Mouse (Mus musculus) midbrain, embryonic 11.5 days (tissue): ENCODE measurements around the gene Itga9. TPM values are rescaled to one million over a fixed set of nuclear protein-coding genes. Genes with fewer than 3 reads are reported as not detected.

Experiments
- ATAC-seq: fragments of 200-750 bp; cut with Nextera tagmentation; 2 replicates; pipeline ENCODE4 v1.8.0; 2017; ENCODE audit warnings: moderate TSS enrichment, moderate library complexity; ENCODE audit not compliant: low FRiP score
- DNase-seq: peaks from one replicate; pipeline ENCODE4 v3.0.0; 2015; ENCODE audit warnings: low spot score; ENCODE audit errors: missing footprints
- H3K27ac ChIP-seq: fragments of 300-500 bp; sonication (generic); 2 replicates; pipeline ENCODE4 v1.5.1; 2014; ENCODE audit warnings: low read depth, low read length
- H3K27me3 ChIP-seq: fragments of 300-500 bp; sonication (generic); 2 replicates; pipeline ENCODE4 v1.6.1; 2014; ENCODE audit warnings: mild to moderate bottlenecking, low read length, moderate library complexity, mixed read lengths; ENCODE audit not compliant: control insufficient read depth, insufficient read depth
- H3K36me3 ChIP-seq: fragments of 300-500 bp; sonication (generic); 2 replicates; pipeline ENCODE4 v1.6.1; 2014; ENCODE audit warnings: mild to moderate bottlenecking, low read length, moderate library complexity, mixed read lengths; ENCODE audit not compliant: control insufficient read depth, insufficient read depth
- H3K4me1 ChIP-seq: fragments of 300-500 bp; sonication (generic); 2 replicates; pipeline ENCODE4 v1.6.1; 2014; ENCODE audit warnings: low read length; ENCODE audit not compliant: control insufficient read depth, insufficient read depth
- H3K4me2 ChIP-seq: fragments of 300-500 bp; sonication (generic); 2 replicates; pipeline ENCODE4 v1.6.1; 2014; ENCODE audit warnings: mild to moderate bottlenecking, moderate library complexity
- H3K4me3 ChIP-seq: fragments of 300-500 bp; sonication (generic); 2 replicates; pipeline ENCODE4 v1.5.1; 2014; ENCODE audit warnings: low read depth, low read length
- H3K9ac ChIP-seq: fragments of 300-500 bp; sonication (generic); 2 replicates; pipeline ENCODE4 v1.6.1; 2014; ENCODE audit warnings: low read length
- H3K9me3 ChIP-seq: fragments of 300-500 bp; sonication (generic); 2 replicates; pipeline ENCODE4 v1.6.1; 2016; ENCODE audit warnings: low read length; ENCODE audit not compliant: control insufficient read depth
- WGBS: fragments of 180-500 bp; shearing (Covaris S2); extraction: QIAGEN DNeasy Blood & Tissue Kit; methylation state at CpG from one replicate; pipeline ENCODE4 v1.1.7; 2014; 5-methylcytosine and 5-hydroxymethylcytosine counted together
- polyA plus RNA-seq: library from polyadenylated mRNA; unstranded; fragments of >200 nt; fragmentation: Nextera tagmentation; extraction: Ambion mirVana; gene quantifications from 2 replicates; pipeline ENCODE4 v1.2.1, GENCODE M21; 2014

Gene Itga9
- polyA plus RNA-seq, 1 experiment from 2014 or later = 4.0 TPM

DNA sequence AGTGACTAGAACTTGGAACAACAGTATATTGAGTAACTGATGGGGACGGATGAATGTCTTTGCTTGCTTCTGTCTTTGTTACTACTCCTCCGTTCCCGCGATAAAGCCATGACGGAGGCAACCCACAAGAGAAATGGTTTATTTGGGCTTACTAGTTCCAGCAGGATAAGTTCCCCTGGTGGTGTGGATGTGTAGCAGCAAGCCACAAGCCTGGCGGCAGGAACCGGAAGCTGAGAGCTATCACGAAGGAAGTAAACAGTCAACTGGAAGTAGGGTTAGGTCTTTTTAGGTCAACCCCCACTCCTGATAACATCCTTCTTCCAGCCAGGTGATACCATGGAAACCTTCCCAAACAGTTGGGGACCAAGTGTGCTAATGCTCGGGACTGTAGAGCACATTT lies 327.3 kb downstream of the Itga9 start:
- Histone ChIP-seq H3K4me2 (no peak overlapping the region), H3K4me1 (no peaks in the 10 kb centered on the region), H3K9me3 (no peaks in the 10 kb centered on the region), H3K9ac (no peak overlapping the region), H3K4me3 (no peak overlapping the region), H3K36me3 (no peaks in the 10 kb centered on the region), H3K27me3 (no peaks in the 10 kb centered on the region), H3K27ac (no peak overlapping the region)
- 94% methylated on average over 9 of the region's 9 CpGs for WGBS
- ATAC-seq (no peak), DNase-seq (no peak)

- no peak for DNase-seq
- Histone ChIP-seq H3K27ac (no peak overlapping the region), H3K4me2 (no peak overlapping the region), H3K9ac (no peak overlapping the region), H3K36me3 (no peaks in the 10 kb centered on the region), H3K4me1 (peaks cover 1% of the 10 kb centered on the region; the same call in 1 of the 2 replicates), H3K27me3 (no peaks in the 10 kb centered on the region), H3K9me3 (no peaks in the 10 kb centered on the region), H3K4me3 (no peak overlapping the region)
- ATAC-seq = no peak
- WGBS = 86% methylated on average over 12 of the region's 12 CpGs
Observed at GRCm38 (mm10) chr9:118934319-118934718, 327.8 kb downstream of the Itga9 start.

DNA sequence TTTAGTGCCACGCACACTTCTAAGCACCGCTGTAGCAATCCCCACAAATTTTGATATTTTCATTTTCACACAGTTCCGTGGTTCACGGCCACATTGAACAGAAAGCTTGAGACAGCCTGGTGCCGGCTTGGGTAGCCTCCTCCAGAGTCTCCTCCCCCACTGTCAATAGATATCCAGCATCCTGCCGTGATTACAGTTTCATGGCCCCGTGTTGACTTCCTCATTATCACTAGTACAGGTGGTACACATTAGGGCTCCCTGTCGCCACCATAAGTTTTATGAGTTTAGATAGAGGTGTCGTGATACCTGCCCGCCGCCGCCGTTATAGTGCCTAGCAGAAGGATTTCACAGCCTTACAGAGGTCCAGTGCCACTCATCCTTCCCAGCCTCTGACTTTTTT lies 328.6 kb downstream of the Itga9 start:
- H3K4me2 ChIP-seq = no peak overlapping the region
- no peaks in the 10 kb centered on the region for H3K9me3 ChIP-seq
- WGBS = 91% methylated on average over 13 of the region's 13 CpGs
- H3K27ac ChIP-seq = no peak overlapping the region
- no peak overlapping the region for H3K4me3 ChIP-seq
- ATAC-seq (no peak), DNase-seq (no peak)
- H3K36me3 ChIP-seq = no peaks in the 10 kb centered on the region
- no peak overlapping the region for H3K9ac ChIP-seq
- H3K4me1 ChIP-seq = peaks cover 5% of the 10 kb centered on the region; the same call in 1 of the 2 replicates
- H3K27me3 ChIP-seq = no peaks in the 10 kb centered on the region

DNA sequence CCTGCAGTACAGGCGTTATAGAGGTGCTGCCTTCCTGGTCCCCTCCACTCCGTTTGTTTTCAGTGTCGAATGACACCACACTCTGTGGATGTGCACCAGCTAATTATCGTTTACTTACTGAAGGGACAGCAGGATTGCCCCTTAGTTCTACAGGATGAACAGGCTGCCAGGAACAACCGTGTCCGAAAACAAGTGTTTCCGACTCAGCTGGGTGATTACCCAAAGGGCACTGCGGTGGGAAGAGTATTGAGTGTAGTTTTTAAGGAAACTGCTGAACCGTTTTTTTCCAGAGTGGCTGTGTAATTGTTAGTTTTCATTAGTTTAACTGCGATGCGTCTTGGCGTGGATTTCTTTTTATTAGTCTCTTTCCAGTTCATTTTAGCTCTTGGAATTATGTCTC lies 329.6 kb downstream of the Itga9 start:
- ATAC-seq = no peak
- H3K27ac ChIP-seq = no peak overlapping the region

GRCm38 (mm10) chr9:118937515-118937914 lies 331.0 kb downstream of the Itga9 start:
- Histone ChIP-seq H3K36me3 (no peaks in the 10 kb centered on the region), H3K9ac (no peak overlapping the region), H3K27me3 (no peaks in the 10 kb centered on the region), H3K4me2 (no peak overlapping the region), H3K9me3 (no peaks in the 10 kb centered on the region), H3K27ac (no peak overlapping the region), H3K4me1 (peaks cover 5% of the 10 kb centered on the region; the same call in 1 of the 2 replicates), H3K4me3 (no peak overlapping the region)
- ATAC-seq = no peak
- no peak for DNase-seq
- 59% methylated on average over 3 of the region's 3 CpGs for WGBS

More for the DNA sequence above, 329.6 kb downstream of the Itga9 start:
- Histone ChIP-seq H3K4me1 (peaks cover 5% of the 10 kb centered on the region; the same call in 1 of the 2 replicates), H3K4me2 (no peak overlapping the region), H3K9me3 (no peaks in the 10 kb centered on the region), H3K36me3 (no peaks in the 10 kb centered on the region), H3K9ac (no peak overlapping the region), H3K27me3 (no peaks in the 10 kb centered on the region), H3K4me3 (no peak overlapping the region)
- 67% methylated on average over 12 of the region's 12 CpGs for WGBS
- DNase-seq = no peak

DNA sequence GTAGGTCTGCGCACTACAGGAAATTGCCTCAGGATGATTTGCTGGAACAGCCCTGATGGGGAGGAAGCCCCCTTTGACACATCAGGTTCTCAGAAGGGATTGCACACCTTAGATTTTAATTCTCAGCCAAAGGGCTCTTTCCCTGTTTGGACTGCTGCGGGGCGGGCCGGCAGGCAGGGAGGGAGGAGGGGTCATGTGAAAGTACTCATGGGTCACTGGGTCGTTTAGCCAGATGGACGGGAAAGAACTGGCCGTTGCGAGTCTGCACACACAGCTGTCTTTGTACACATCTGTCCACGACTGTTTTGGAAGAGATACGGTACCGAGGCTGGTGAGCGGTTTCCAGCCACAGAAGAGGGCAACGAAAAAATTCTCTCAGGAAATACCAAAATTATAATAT lies 332.9 kb downstream of the Itga9 start:
- ATAC-seq = no peak

DNA sequence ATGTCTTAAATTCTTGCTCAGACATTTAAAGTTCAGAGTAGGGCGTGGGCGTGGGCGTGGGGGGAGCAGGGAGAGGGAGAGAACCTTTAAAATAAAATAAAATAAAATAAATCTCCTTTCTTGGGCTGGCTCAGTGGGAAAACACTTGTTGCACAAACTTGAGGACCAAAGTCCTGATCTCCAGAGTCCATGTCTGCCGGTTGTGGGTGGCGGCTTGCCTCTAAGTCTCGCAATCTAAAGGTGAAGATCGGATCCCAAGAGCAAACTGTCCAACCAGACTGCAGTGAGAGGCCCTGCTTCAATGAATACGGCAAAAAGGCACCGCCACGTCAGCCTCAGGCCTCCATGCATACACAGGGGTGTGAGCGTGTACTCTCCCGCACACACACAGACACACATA lies 333.3 kb downstream of the Itga9 start:
- H3K36me3 ChIP-seq = no peaks in the 10 kb centered on the region
- no peak overlapping the region for H3K27ac ChIP-seq
- H3K9me3 ChIP-seq = no peaks in the 10 kb centered on the region
- peaks cover 5% of the 10 kb centered on the region; the same call in 1 of the 2 replicates for H3K4me1 ChIP-seq
- 75% methylated on average over 12 of the region's 12 CpGs for WGBS
- no peak overlapping the region for H3K4me3 ChIP-seq
- H3K9ac ChIP-seq = no peak overlapping the region
- no peak overlapping the region for H3K4me2 ChIP-seq
- no peak for DNase-seq
- H3K27me3 ChIP-seq = no peaks in the 10 kb centered on the region
- ATAC-seq = no peak

More for the DNA sequence above, 332.9 kb downstream of the Itga9 start:
- Histone ChIP-seq H3K27me3 (no peaks in the 10 kb centered on the region), H3K9me3 (no peaks in the 10 kb centered on the region), H3K36me3 (no peaks in the 10 kb centered on the region), H3K27ac (no peak overlapping the region), H3K4me1 (peaks cover 5% of the 10 kb centered on the region; the same call in 1 of the 2 replicates), H3K4me2 (no peak overlapping the region), H3K9ac (no peak overlapping the region), H3K4me3 (no peak overlapping the region)
- DNase-seq = no peak
- WGBS = 40% methylated on average over 13 of the region's 13 CpGs

DNA sequence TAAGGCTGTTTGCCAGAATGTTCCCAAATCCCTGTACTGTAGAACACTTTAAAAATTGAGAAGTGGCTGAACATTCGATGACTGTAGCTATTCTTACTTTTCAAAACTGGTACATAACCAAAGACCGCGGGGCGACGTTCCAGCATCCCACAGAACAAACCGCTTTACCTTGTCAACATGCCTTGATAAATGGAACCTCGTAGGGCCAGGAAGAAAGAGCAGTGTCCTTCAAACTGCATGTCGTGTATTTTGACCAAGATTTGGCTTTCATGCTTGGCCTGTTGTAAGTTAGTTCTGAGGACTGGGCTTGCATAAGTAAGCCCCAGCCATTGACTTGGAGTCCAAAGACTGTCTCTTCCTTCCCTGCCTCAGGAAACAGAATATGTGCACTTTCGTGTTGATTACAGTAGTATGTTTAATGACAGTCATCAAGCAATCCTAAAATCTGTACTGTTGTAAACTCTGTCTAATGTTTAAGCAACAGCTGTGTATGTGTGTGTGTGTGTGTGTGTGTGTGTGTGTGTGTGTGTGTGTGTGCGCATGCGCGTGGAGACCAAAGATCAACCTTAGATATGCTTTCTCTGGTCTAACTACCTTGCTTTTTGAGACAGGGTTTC lies 334.2 kb downstream of the Itga9 start:
- WGBS = 92% methylated on average over 12 of the region's 12 CpGs
- no peak for ATAC-seq

DNA sequence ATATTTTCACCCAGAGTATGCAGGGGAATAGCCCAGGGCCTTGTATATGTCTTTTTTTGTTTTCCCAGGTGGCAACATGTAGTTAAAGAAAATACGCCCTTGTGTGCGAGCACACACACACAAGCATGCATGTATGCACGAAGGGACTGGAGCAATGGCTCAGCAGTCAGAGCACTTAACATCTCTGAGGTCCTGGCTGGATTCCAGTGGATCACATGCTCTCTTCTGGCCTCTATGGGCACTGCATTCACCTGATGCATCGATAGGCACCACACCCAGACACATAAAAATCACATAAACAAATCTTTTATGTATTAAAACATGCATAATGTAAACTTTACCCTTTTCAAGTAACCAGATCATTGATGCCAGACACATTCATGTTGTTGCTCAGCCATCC lies 335.5 kb downstream of the Itga9 start:
- H3K4me2 ChIP-seq = no peak overlapping the region
- H3K4me3 ChIP-seq = no peak overlapping the region
- ATAC-seq = no peak
- peaks cover 5% of the 10 kb centered on the region; the same call in 1 of the 2 replicates for H3K4me1 ChIP-seq
- WGBS = 92% methylated on average over 4 of the region's 4 CpGs
- no peak for DNase-seq
- no peaks in the 10 kb centered on the region for H3K27me3 ChIP-seq
- H3K27ac ChIP-seq = no peak overlapping the region
- H3K9me3 ChIP-seq = no peaks in the 10 kb centered on the region
- H3K9ac ChIP-seq = no peak overlapping the region
- H3K36me3 ChIP-seq = no peaks in the 10 kb centered on the region

More for the DNA sequence above, 334.2 kb downstream of the Itga9 start:
- H3K36me3 ChIP-seq = no peaks in the 10 kb centered on the region
- no peak overlapping the region for H3K9ac ChIP-seq
- no peak overlapping the region for H3K4me2 ChIP-seq
- H3K27ac ChIP-seq = no peak overlapping the region
- DNase-seq = no peak
- no peak overlapping the region for H3K4me3 ChIP-seq
- H3K4me1 ChIP-seq = peaks cover 5% of the 10 kb centered on the region; the same call in 1 of the 2 replicates
- H3K9me3 ChIP-seq = no peaks in the 10 kb centered on the region
- no peaks in the 10 kb centered on the region for H3K27me3 ChIP-seq
